ENCODE assay signal across 10 mouse cellular contexts in the genomic region with DNA sequence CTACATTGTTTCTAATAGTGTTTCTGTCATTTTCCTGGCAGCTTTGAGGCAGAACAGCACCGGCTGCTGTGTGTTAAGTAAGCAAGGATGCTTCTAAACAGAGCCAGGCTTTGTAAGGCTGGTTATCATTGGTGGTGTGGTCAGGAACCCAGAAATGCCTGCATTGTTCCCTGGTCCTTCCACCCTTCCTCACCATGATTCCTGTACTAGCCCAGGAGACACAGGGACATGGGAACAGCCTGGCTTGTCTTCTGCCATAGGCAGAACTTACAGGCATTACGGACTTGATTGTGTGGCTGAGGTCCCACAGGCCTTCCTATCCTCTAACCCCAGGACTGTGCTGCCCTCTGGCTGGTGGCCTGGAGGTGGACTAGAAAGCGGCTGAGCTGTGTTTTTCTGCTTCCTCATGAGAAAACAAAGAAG. TPM values are rescaled to one million over a fixed set of nuclear protein-coding genes. Genes with fewer than 3 reads are reported as not detected.
A peak's percentile ranks its signal among the peaks of the same experiment; 100 is the strongest.
DNase-seq lines count a peak whose midpoint lies in the region; ATAC-seq and TF ChIP-seq lines count a peak whose summit lies in the region.
"Had no signal": no experiment of that assay in that cellular context is flagged by ENCODE, and none has a peak within 500 bp of the region (broad histone marks: within the 10 kb centered on the region; RNA-seq: fewer than 3 reads in every experiment).

No protein-coding gene starts in this region.

- H3K4me2 ChIP-seq in hindbrain, embryonic 14.5 days (replicated peaks): no peak overlapping the region
- H3K4me2 ChIP-seq in hindbrain, embryonic 12.5 days (replicated peaks): no peak overlapping the region
- no peak overlapping the region for H3K4me2 ChIP-seq in neural tube, embryonic 11.5 days (ENCODE audit: low read depth)
- H3K4me2 ChIP-seq: embryonic facial prominence, embryonic 12.5 days; midbrain, embryonic 13.5 days had no signal

- TF ChIP-seq POLR2A in testis, adult 2 months (IDR thresholded peaks at IDR 0.05; ENCODE audit: control insufficient read depth, low read depth, low read length): no peak

- 66% methylated on average over 3 of the region's 3 CpGs for WGBS in hindbrain, embryonic 14.5 days
- WGBS in hindbrain, embryonic 12.5 days: 62% methylated on average over 3 of the region's 3 CpGs
- WGBS in neural tube, embryonic 11.5 days: 74% methylated on average over 3 of the region's 3 CpGs
- 44% methylated on average over 3 of the region's 3 CpGs for WGBS in heart, embryonic 10.5 days

- no peak for ATAC-seq in hindbrain, embryonic 14.5 days (ENCODE audit: low FRiP score)
- no peak for ATAC-seq in hindbrain, embryonic 12.5 days (ENCODE audit: low FRiP score)
- no peak for ATAC-seq in neural tube, embryonic 11.5 days (ENCODE audit: insufficient read depth, low FRiP score, low TSS enrichment)
- ATAC-seq: midbrain, embryonic 13.5 days had no signal

- H3K36me3 ChIP-seq in hindbrain, embryonic 14.5 days (replicated peaks; ENCODE audit: control insufficient read depth, insufficient read depth): no peaks in the 10 kb centered on the region
- H3K36me3 ChIP-seq in hindbrain, embryonic 12.5 days: no peaks in the 10 kb centered on the region
- no peaks in the 10 kb centered on the region for H3K36me3 ChIP-seq in neural tube, embryonic 11.5 days (ENCODE audit: control insufficient read depth, insufficient read depth, low read length)
- no peaks in the 10 kb centered on the region for H3K36me3 ChIP-seq in heart, embryonic 10.5 days
- no peaks in the 10 kb centered on the region for H3K36me3 ChIP-seq in testis, adult 2 months (ENCODE audit: control insufficient read depth, insufficient read depth, low read length)
- H3K36me3 ChIP-seq: embryonic facial prominence, embryonic 12.5 days; midbrain, embryonic 13.5 days had no signal

- peak overlapping the region; percentile 32; the same call in 1 of the 2 replicates for H3K27ac ChIP-seq in hindbrain, embryonic 14.5 days
- no peak overlapping the region for H3K27ac ChIP-seq in hindbrain, embryonic 12.5 days
- H3K27ac ChIP-seq in neural tube, embryonic 11.5 days (ENCODE audit: low read depth, low read length): no peak overlapping the region
- peak overlapping the region; percentile 80 for H3K27ac ChIP-seq in heart, embryonic 10.5 days
- H3K27ac ChIP-seq in testis, adult 2 months (ENCODE audit: control insufficient read depth, insufficient read depth, low read depth, low read length): peak overlapping the region; percentile 19; the same call in 1 of the 2 replicates
- H3K27ac ChIP-seq: embryonic facial prominence, embryonic 12.5 days; midbrain, embryonic 13.5 days had no signal

- H3K27me3 ChIP-seq in hindbrain, embryonic 14.5 days (ENCODE audit: control insufficient read depth, insufficient read depth, low read length): no peaks in the 10 kb centered on the region
- H3K27me3 ChIP-seq in hindbrain, embryonic 12.5 days: no peaks in the 10 kb centered on the region
- no peaks in the 10 kb centered on the region for H3K27me3 ChIP-seq in neural tube, embryonic 11.5 days (ENCODE audit: control insufficient read depth, insufficient read depth, low read length)
- H3K27me3 ChIP-seq in heart, embryonic 10.5 days (ENCODE audit: insufficient read depth, poor library complexity, severe bottlenecking): no peaks in the 10 kb centered on the region
- H3K27me3 ChIP-seq in testis, adult 2 months (ENCODE audit: control insufficient read depth, insufficient read depth, low read length): no peaks in the 10 kb centered on the region
- H3K27me3 ChIP-seq: embryonic facial prominence, embryonic 12.5 days; midbrain, embryonic 13.5 days had no signal

- H3K4me1 ChIP-seq in hindbrain, embryonic 14.5 days (replicated peaks; ENCODE audit: control insufficient read depth, insufficient read depth, low read length): 0 out of 2 replicates have a peak, but pooled peaks cover 4% of the 10 kb centered on the region
- peaks cover 16% of the 10 kb centered on the region for H3K4me1 ChIP-seq in hindbrain, embryonic 12.5 days
- H3K4me1 ChIP-seq in neural tube, embryonic 11.5 days (ENCODE audit: control insufficient read depth, insufficient read depth, low read length): no peaks in the 10 kb centered on the region
- peaks cover 42% of the 10 kb centered on the region for H3K4me1 ChIP-seq in heart, embryonic 10.5 days
- H3K4me1 ChIP-seq in testis, adult 2 months (ENCODE audit: control insufficient read depth, insufficient read depth, low read length): peaks cover 10% of the 10 kb centered on the region

- H3K9ac ChIP-seq in hindbrain, embryonic 14.5 days: no peak overlapping the region
- H3K9ac ChIP-seq in hindbrain, embryonic 12.5 days: no peak overlapping the region
- H3K9ac ChIP-seq in neural tube, embryonic 11.5 days (ENCODE audit: low read length): peak overlapping the region; percentile 15; the same call in 1 of the 2 replicates
- H3K9ac ChIP-seq: embryonic facial prominence, embryonic 12.5 days; midbrain, embryonic 13.5 days had no signal

- no peak overlapping the region for H3K4me3 ChIP-seq in hindbrain, embryonic 14.5 days (replicated peaks; ENCODE audit: low read length)
- H3K4me3 ChIP-seq in hindbrain, embryonic 12.5 days: no peak overlapping the region
- H3K4me3 ChIP-seq in neural tube, embryonic 11.5 days (ENCODE audit: low read depth, low read length): no peak overlapping the region
- H3K4me3 ChIP-seq in heart, embryonic 10.5 days: no peak overlapping the region
- H3K4me3 ChIP-seq in testis, adult 2 months (ENCODE audit: control insufficient read depth, low read depth, low read length): no peak overlapping the region
- H3K4me3 ChIP-seq: embryonic facial prominence, embryonic 12.5 days; midbrain, embryonic 13.5 days had no signal

- H3K9me3 ChIP-seq in hindbrain, embryonic 14.5 days (ENCODE audit: control insufficient read depth, low read length): no peaks in the 10 kb centered on the region
- H3K9me3 ChIP-seq in hindbrain, embryonic 12.5 days (replicated peaks): no peaks in the 10 kb centered on the region
- no peaks in the 10 kb centered on the region for H3K9me3 ChIP-seq in neural tube, embryonic 11.5 days (ENCODE audit: control insufficient read depth, low read length)
- H3K9me3 ChIP-seq in heart, embryonic 10.5 days: no peaks in the 10 kb centered on the region
- H3K9me3 ChIP-seq: embryonic facial prominence, embryonic 12.5 days; midbrain, embryonic 13.5 days had no signal

- TF ChIP-seq CTCF in testis, adult 2 months (IDR thresholded peaks at IDR 0.05; ENCODE audit: control insufficient read depth, insufficient read depth, insufficient replicate concordance, low read depth, low read length): peak; percentile 30; the same call in 1 of the 2 replicates

- DNase-seq in hindbrain, embryonic 14.5 days (ENCODE audit: low spot score): no peak
- no peak for DNase-seq in neural tube, embryonic 11.5 days (ENCODE audit: low spot score)
- no peak for DNase-seq in neural tube, embryonic 10.5 days (ENCODE audit: extremely low spot score, low spot score)
- peak; percentile 82 for DNase-seq in heart, embryonic 10.5 days (ENCODE audit: low spot score)
- DNase-seq in left cerebral cortex, adult 11 months (ENCODE audit: low spot score): no peak
- DNase-seq in spleen, postnatal 4 days (ENCODE audit: low spot score in 2 of 2): no peak

RNA-seq across cellular contexts. Expression of gene Mb, which starts 18.0 kb away (rescaled TPM):
- 0.51 and 0.55 TPM in 2 replicates for polyA plus RNA-seq in hindbrain, embryonic 14.5 days (2014; fragmentation: Nextera tagmentation; extraction: Ambion mirVana)
- 0.80 and 2.5 TPM in 2 replicates for polyA plus RNA-seq in hindbrain, embryonic 12.5 days (2016; fragmentation: Nextera tagmentation; extraction: Ambion mirVana)
- polyA plus RNA-seq in neural tube, embryonic 11.5 days (2014; fragmentation: Nextera tagmentation; extraction: Ambion mirVana): 1.8 and 2.0 TPM in 2 replicates
- polyA plus RNA-seq in heart, embryonic 10.5 days (2016; fragmentation: Nextera tagmentation; extraction: Ambion mirVana): 29.5 and 90.1 TPM in 2 replicates
- 0.43 and 0.58 TPM in 2 replicates for polyA plus RNA-seq in testis, adult 2 months (2012; rRNA removed)
- polyA plus RNA-seq: midbrain, embryonic 13.5 days had no signal

RNA-seq across cellular contexts. Expression of gene Apol6, which starts 23.9 kb away (rescaled TPM):
- not detected in 2 replicates for polyA plus RNA-seq in hindbrain, embryonic 14.5 days (2014; fragmentation: Nextera tagmentation; extraction: Ambion mirVana)
- not detected in 2 replicates for polyA plus RNA-seq in hindbrain, embryonic 12.5 days (2016; fragmentation: Nextera tagmentation; extraction: Ambion mirVana)
- polyA plus RNA-seq in neural tube, embryonic 11.5 days (2014; fragmentation: Nextera tagmentation; extraction: Ambion mirVana): not detected in 2 replicates
- polyA plus RNA-seq in heart, embryonic 10.5 days (2016; fragmentation: Nextera tagmentation; extraction: Ambion mirVana): 0.27 and 0.77 TPM in 2 replicates
- 0.64 and 0.68 TPM in 2 replicates for polyA plus RNA-seq in testis, adult 2 months (2012; rRNA removed)
- polyA plus RNA-seq: midbrain, embryonic 13.5 days had no signal

Comparison
In these comparisons a context has a peak if more than half of its experiments do, and no peak if none do; other contexts are left out.
1. H3K27ac ChIP-seq: peak in hindbrain, embryonic 14.5 days (single experiment), heart, embryonic 10.5 days (single experiment) and testis, adult 2 months (single experiment); none in hindbrain, embryonic 12.5 days (single experiment) and neural tube, embryonic 11.5 days (single experiment).